Mouse (Mus musculus) thymus, adult 2 months (tissue): ENCODE measurements around the gene Zfp579. TPM values are rescaled to one million over a fixed set of nuclear protein-coding genes. Genes with fewer than 3 reads are reported as not detected.
"Not testable (repeated sequence)": the region's sequence is repeated elsewhere in the genome, so short reads cannot be mapped to it uniquely, and the experiment has no call there.

Experiments
- DNase-seq: peaks from one replicate; pipeline ENCODE4 v3.0.0; 2021
- H3K27ac ChIP-seq: fragments of 200-500 bp; 2 replicates; pipeline ENCODE4 v1.5.1; 2012; ENCODE audit warnings: low read length, control low read depth; ENCODE audit not compliant: control insufficient read depth, insufficient read depth
- H3K27me3 ChIP-seq: fragments of 200-500 bp; 2 replicates; pipeline ENCODE4 v1.6.1; 2012; ENCODE audit warnings: mild to moderate bottlenecking, low read length, moderate library complexity, mixed read lengths; ENCODE audit not compliant: control insufficient read depth, insufficient read depth
- H3K36me3 ChIP-seq: fragments of 200-500 bp; 2 replicates; pipeline ENCODE4 v1.6.1; 2012; ENCODE audit warnings: mild to moderate bottlenecking, low read length, moderate library complexity; ENCODE audit not compliant: control insufficient read depth, insufficient read depth
- H3K4me1 ChIP-seq: fragments of 200-500 bp; replicated peaks from 2 replicates; pipeline ENCODE4 v1.6.1; 2012; ENCODE audit warnings: low read length; ENCODE audit not compliant: control insufficient read depth, insufficient read depth
- H3K4me3 ChIP-seq: fragments of 200-500 bp; 2 replicates; pipeline ENCODE4 v1.5.1; 2012; ENCODE audit warnings: mild to moderate bottlenecking, low read length, control low read depth, moderate library complexity; ENCODE audit not compliant: control insufficient read depth, insufficient read depth
- CTCF ChIP-seq: fragments of 200-500 bp; IDR thresholded peaks from 2 replicates; pipeline ENCODE4 v1.5.1; 2012; ENCODE audit warnings: mild to moderate bottlenecking, control low read depth, low read length, moderate library complexity, borderline replicate concordance; ENCODE audit not compliant: control insufficient read depth, poor library complexity, insufficient read depth; ENCODE audit errors: extremely low read depth
- POLR2A ChIP-seq: fragments of 200-500 bp; IDR thresholded peaks from 2 replicates; pipeline ENCODE4 v1.6.1; 2012; ENCODE audit warnings: mild to moderate bottlenecking, low read length, control low read depth, moderate library complexity; ENCODE audit not compliant: control insufficient read depth, poor library complexity, insufficient read depth; ENCODE audit errors: extremely low read depth
- WGBS: fragments of 180-500 bp; shearing (Covaris S2); methylation state at CpG from one replicate; pipeline ENCODE4 v1.1.7; 2018; 5-methylcytosine and 5-hydroxymethylcytosine counted together
- polyA plus RNA-seq: library from polyadenylated mRNA; depleted of rRNA; stranded (reverse); fragments of >200 nt; gene quantifications from 2 replicates; pipeline ENCODE4 v1.2.3, GENCODE M21; 2012

Gene Zfp579
- polyA plus RNA-seq, 1 experiment, result 125 TPM

DNA sequence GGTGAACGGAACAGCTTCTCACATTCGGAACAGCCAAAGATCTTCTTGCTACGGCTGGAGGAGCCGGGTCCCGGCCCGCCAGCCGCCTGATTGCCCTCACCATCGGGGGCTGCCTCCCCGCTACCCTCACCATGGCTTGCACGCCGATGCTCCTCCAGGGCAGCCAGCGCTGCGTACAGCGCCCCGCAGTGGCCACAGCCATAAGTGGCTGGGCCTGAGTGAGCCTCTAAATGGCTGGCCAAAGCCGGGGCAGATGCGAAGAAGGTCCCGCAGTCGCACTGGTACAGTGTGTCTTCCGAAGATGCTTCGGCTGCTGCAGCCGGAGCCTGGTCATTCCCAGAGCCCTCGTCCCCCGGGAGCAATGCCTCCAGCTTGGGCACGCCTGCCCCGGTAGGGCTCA, 12.3 kb upstream of the Zfp579 start:
- H3K4me3 ChIP-seq, result no peak overlapping the region
- H3K27me3 ChIP-seq, result no peaks in the 10 kb centered on the region; the same call in 1 of the 2 replicates
- H3K4me1 ChIP-seq, result no peaks in the 10 kb centered on the region
- TF ChIP-seq CTCF (no peak), POLR2A (no peak)
- 97% methylated on average over 26 of the region's 26 CpGs for WGBS
- H3K36me3 ChIP-seq, result peaks cover 56% of the 10 kb centered on the region
- DNase-seq, result no peak
- H3K27ac ChIP-seq, result no peak overlapping the region

- H3K27ac ChIP-seq, H3K36me3 ChIP-seq, H3K4me1 ChIP-seq, DNase-seq, H3K4me3 ChIP-seq, H3K27me3 ChIP-seq: not testable (repeated sequence)
- 92% methylated on average over 8 of the region's 8 CpGs for WGBS
These were observed 6.9 kb upstream of the Zfp579 start for GRCm38 (mm10) chr7:5002876-5003275.

- Histone ChIP-seq H3K27ac (no peak overlapping the region), H3K4me3 (no peak overlapping the region), H3K36me3 (no peaks in the 10 kb centered on the region), H3K4me1 (peaks cover 14% of the 10 kb centered on the region), H3K27me3 (no peaks in the 10 kb centered on the region)
- TF ChIP-seq POLR2A (no peak), CTCF (no peak)
- 71% methylated on average over 2 of the region's 2 CpGs for WGBS
- DNase-seq, result peak; percentile 48
These were observed 3.9 kb upstream of the Zfp579 start for GRCm38 (mm10) chr7:4999876-5000275.

DNA sequence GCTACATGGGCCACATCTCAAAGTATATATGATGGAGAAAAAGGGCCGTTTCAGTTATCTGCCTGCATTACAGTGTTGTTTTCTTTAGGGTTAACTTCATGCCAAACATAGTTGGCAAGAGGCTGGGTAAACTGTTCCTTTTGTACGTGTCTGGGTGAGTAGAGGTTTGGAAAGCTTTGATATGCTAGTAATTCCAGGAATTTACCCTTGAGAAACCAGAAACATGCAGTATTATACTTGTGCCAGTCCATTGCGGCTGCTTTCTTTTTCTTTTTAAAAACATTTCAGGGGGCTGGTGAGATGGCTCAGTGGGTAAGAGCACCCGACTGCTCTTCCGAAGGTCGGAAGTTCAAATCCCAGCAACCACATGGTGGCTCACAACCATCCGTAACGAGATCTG, 976 bp upstream of the Zfp579 start:
- no peak for DNase-seq
- Histone ChIP-seq H3K27me3 (no peaks in the 10 kb centered on the region), H3K4me1 (peaks cover 18% of the 10 kb centered on the region), H3K4me3 (no peak overlapping the region), H3K27ac (no peak overlapping the region), H3K36me3 (no peaks in the 10 kb centered on the region)
- WGBS, result 85% methylated on average over 8 of the region's 8 CpGs
- TF ChIP-seq CTCF, result no peak
- no peak for TF ChIP-seq POLR2A

DNA sequence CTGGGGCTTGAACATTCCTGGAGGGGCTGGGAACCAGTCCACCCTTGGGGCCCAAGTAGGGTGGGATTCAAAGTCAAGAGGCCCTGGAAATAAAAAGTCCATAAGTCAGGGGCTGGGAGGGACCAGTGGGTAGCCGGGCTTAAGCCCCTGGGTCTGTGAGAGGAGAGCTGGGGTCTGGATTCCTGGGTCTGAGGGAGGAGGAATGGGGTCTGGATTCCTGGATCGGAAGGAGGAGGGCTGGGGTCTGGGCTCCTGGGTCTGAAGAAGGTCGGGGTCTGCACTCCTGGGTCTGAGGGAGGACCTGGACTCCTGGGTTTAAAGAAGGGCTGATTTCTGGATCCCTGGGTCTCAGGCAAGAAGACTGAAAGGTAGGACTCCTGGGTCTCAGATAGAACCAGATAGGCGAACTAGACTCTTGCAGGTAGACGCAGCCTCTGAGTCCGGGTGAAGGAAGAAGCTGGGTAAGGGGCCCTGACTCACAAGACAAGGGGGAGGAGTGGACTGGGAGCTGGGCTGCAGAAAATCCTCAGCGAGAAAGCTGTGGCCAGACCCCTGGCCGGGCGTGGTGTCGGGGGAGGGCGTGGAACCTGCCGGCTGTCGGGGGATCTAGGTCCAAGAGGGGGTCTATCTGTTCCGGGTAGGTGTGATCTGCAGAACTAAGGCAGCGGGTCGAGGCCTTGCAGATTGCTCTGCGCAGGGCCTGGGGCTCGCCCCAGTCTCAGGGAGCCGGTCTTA, 523 bp downstream of the Zfp579 start:
- Histone ChIP-seq H3K36me3 (no peaks in the 10 kb centered on the region), H3K4me1 (peaks cover 18% of the 10 kb centered on the region), H3K4me3 (peak overlapping the region; percentile 90), H3K27ac (no peak overlapping the region), H3K27me3 (no peaks in the 10 kb centered on the region)
- no peak for TF ChIP-seq CTCF
- TF ChIP-seq POLR2A, result no peak
- 12% methylated on average over 19 of the region's 19 CpGs for WGBS
- peak; percentile 7 for DNase-seq

- TF ChIP-seq POLR2A, result no peak
- no peak for TF ChIP-seq CTCF
- no peak overlapping the region for H3K4me3 ChIP-seq
- H3K27me3 ChIP-seq, result no peaks in the 10 kb centered on the region
- WGBS, result 93% methylated on average over 59 of the region's 59 CpGs
- no peak for DNase-seq
- H3K27ac ChIP-seq, result no peak overlapping the region
- H3K4me1 ChIP-seq, result peaks cover 18% of the 10 kb centered on the region
- no peaks in the 10 kb centered on the region for H3K36me3 ChIP-seq
These were observed 1.8 kb downstream of the Zfp579 start for GRCm38 (mm10) chr7:4993999-4994788.

- 97% methylated on average over 55 of the region's 55 CpGs for WGBS
- Histone ChIP-seq H3K36me3 (no peaks in the 10 kb centered on the region), H3K4me3 (no peak overlapping the region), H3K4me1 (peaks cover 18% of the 10 kb centered on the region), H3K27me3 (no peaks in the 10 kb centered on the region), H3K27ac (no peak overlapping the region)
- no peak for DNase-seq
- TF ChIP-seq POLR2A, result no peak
- TF ChIP-seq CTCF, result no peak
These were observed 2.5 kb downstream of the Zfp579 start for GRCm38 (mm10) chr7:4993347-4993998.
